Mouse (Mus musculus) heart, adult 9 months (tissue): ENCODE measurements at regions not wholly inside any gene's neighbourhood (a gene's known extent, or its start where the extent isn't known, plus 50 kb on each side); places are given as distances from the start of the nearest gene placed in this dataset.

ENCODE experiments used
- DNase-seq, 2 experiments: peaks; one replicate each; pipeline ENCODE4 v3.0.0; 2022; ENCODE audit warnings: low spot score in 2 of 2

DNA sequence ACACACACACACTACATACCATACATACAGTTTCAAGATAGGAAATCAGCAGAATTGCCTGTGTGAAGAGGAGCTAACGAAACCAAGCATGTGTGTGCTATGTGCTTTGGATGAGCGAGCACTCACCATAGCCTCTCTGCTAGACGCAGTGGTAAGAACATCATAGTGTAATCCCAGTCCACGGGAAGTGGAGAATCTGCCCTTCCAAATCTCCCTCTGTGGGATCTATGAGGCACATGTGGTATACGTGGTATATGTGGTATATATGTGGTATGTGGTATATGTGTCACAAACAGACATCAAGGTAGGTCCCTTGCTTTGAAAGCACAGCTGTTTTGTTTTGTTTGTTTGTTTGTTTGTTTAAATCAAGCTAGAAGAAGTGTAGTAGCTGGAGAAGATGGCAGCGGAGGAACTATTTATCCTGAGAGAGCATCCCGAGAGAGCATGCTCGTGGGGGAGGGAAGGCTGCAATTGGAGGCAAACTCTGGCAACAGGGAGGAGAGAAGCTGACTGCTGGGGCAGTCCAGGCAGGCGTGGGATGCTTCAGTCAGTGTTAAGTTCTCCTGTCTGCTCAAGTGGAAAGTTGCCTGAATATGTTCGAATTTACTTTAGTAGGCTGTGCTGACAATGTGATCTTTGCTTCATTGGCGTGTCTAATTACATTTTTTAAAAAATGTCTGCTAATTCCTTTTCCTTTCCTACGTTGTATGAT, 112.2 kb upstream of the Pde3a start:
- DNase-seq = no peak

DNA sequence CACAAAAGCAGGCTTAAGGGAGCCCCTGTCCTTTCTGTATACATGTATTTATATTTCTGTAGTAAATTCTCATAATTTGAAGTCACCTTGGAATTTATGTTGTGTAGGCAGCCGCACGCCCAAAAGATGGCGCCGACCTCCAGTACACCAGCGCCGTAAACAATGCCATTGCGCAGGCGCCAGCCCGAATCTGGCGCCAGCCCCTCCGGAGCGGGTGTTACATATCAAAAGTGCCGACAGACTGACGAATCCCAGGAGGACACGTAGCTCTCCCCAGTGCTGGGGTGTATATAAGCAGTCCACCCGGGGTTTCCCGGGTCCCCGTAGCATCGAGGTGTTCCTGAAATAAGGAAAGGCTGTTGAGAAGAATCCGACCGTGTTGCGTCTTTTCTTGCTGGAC, 108.1 kb upstream of the Pde3a start:
- DNase-seq = peak; percentile 19 to 26

DNA sequence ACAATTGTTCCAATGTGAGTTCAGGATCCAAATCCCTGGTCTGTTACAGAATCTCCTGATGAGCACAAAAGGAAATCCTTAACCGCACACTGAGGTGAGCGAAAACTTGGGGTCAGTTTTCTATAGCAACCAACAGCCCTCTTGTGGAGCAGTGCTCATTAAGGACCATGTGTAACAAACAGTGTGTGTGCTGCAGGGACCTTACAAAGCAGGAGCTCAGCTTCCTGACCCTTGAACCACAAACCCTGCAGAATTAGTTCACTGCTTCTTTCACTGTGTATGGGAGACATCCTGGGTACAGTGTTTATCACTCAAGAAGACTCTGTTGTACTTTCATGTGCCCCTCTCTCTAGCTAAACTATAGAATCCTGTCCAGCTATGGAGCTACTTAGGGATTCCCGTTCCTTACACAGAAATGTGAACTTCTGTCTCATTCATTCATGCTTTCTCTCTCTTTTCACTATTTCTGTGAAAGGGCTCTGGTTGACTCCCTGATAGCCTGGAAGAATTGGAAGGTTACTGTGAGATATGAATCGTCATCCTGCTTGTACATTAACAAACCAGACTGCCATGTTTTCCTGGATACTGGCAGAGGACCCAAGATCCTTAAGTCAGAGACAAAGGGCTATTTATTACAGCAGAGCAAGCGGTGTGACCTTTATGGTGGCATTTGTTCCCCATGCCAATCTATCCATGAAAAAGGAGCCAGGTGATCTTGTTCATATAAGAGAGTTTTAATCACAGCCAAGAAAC, 100.5 kb upstream of the Pde3a start:
- DNase-seq = no peak

DNA sequence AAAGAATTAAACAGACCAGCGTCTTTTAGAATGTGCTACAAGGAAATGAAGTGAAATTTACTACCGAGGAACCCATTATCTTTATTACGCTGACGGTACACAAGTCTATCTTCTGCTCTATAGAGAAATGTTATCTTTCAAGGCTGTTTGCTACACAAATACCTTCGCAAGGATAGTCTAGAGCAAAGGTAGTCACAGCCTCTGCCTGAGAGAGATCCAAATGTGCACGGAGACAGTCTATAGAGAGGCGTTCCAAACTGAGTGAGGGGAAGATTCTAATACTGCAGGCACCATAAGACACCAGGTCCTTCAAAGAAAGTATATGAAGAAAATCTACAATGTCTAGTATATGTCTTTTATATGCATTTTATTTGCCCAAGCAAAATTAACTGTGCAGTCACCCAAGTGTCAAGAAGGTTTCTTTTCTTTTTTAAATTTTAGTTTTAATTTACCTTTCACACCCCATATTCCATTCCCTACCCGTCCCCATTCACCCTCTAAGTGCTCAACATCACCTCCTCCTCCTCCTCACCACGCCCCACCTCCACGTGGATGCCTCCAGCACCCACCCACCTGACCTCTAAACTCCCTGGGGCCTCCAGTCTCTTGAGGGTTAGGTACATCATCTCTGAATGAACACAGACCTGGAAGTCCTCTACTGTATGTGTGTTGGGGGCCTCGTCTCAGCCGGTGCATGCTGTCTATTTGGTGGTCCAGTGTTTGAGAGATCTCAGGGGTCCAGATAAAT, 99.7 kb upstream of the Pde3a start:
- no peak for DNase-seq

DNA sequence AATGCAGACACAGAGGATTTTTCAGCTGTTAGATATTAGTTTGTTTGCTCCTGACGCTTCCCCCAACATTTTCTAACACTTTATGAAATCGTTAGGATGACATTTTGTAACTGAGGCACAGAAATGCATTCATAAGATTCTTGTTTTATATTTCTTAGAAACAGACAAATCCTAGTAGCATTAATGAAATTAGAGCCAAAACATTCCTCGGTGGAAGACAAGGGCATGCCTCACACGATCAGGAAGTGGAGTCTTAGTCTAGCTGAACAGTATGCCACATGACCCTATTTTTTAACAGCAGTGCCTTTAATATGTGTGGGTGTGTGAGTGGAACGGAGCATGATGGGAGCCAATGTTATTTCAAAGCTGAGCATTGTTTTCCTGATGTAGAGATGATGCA, 89.7 kb upstream of the Pde3a start:
- DNase-seq = no peak

DNA sequence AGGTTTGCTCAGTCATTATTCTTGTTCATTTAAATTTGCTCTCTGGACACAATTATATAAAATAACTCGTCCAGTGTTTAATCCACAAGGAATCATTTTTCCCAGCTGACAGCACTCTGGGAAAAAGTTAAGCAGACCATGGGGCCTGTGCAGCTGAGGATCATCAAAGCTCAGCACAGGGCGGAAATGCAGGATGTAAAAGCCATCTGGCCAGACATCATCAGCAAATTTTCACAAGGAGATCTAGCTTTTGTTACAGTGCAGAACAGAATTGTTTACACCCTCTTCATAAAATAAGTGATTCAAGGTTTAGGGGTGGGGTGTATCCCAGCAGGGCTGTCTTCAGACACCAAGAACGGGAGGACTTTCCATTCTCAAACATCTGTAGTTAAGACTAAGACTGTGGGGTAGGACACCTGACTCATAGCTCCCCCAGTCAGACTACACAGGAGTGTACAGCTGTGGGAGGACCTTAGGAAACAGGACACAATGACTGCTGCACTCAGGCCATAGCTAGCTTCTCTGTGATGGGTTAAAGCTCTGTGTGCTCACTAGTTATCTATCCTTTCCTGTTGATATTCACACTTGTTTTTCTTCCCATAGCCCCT, 87.3 kb upstream of the Pde3a start:
- peak in 1 of 2 experiments; percentile 15 for DNase-seq

DNA sequence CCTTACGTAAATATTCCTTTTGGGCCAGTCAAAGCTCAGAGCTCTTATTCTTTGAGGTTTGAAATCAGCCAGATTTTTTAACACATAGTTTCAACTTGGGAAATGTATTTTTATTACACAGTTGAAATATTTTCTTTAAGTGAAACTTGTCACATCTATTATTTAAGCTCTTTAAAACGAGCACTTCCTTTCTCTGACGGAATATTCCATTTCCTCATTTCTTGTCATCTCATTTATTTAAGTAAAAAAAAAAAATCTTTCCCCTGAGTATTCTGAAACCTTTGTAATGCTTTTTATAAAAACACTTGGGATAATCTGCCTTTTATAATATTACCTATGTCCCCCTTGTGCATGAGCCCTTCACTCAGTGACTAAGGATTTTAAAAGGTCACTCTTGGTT, 81.8 kb upstream of the Pde3a start:
- no peak for DNase-seq

DNA sequence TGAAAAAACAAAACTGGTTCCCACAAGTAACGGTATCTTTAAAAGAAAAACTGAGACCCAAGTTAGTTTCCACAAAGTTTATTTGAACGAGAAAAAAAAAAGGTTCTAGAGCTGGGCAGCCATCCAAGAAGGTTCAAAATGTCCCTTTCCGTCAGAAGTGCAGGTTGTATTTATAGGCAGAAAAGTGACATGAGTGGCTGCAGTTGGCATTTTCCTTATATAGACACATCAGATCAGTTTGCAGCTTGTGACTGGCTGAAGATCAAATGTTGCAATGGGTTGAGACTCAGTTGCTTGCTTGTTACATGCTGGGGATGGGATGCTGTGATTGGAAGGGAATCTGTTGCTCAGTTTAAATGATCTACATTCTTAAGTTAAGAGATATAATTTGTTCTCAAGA, 80.7 kb upstream of the Pde3a start:
- no peak for DNase-seq

DNA sequence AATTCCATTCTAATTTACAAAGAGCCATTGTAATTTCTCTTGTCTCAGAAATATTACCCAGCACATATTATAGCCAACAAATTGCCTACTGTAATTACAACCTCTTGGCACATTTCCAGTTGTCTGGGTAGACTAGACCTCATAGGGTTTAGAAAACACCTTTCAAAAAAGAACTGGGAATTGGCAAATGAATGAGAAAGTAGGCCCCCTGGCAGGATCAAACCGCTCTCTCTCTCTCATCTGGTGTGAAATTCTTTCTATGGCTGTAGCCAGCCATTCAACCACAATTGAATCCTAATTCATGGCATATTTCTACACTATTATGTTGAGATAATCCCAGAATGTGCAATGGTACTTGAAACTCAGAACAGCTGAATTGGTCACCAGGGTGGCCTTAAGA, 65.3 kb upstream of the Pde3a start:
- DNase-seq = no peak

DNA sequence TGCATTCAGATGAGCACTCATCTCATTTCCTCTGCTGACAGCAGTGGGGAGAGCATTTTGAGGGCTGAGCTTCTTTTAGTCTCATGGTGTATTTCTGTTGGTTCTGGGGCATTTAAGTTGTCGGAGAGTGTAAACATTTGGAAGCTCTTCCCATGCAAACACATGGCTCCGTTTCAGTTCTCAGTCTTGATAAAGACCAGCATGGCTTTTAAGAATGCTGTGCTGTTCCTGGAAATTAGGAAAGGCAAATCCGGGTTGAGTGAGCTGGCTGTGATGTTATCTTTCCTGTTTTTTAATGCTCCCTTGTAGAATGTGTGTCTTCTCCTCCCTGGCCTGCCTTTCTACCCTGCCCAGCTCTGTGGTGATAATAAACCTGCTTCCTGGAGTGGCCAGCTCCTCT, 61.0 kb upstream of the Pde3a start:
- no peak for DNase-seq

DNA sequence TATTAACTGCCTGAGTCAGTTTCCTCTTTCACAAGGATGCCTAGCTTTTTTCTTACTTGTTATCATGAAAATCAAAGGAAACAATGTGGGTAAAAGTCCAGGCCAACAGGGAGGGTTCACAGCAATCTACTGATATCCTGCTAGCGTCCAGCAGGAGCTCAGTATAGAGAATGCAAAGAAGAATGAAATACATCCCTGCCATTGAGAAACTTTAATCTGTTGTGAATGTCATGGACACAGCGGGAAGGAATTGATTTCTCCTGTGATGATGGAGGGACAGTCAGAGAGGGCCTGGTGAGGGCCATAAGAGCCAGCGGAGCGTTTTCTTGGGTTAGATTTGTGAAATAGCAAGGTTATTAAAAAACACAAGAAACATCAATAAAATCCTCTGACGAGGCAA, 60.0 kb upstream of the Pde3a start:
- no peak for DNase-seq

DNA sequence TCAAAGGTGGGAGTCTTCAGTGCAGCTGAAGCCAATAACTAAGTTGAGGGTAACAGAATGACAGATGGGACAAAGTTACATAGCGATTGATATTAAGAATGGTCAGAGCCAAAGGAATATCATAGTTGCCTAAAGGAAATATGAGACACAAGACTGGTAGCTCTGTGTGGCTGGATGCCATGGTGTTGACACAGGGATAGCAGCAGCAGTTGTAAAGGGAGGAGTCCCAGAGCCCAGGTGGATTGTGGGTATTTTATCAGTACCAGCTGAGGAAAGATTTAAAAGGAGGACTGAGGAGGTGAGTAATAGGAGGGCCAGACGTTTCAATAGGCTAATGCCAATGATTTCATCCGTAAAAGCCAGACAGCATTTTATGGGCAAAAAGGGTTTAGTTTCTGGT, 59.4 kb upstream of the Pde3a start:
- no peak for DNase-seq

DNA sequence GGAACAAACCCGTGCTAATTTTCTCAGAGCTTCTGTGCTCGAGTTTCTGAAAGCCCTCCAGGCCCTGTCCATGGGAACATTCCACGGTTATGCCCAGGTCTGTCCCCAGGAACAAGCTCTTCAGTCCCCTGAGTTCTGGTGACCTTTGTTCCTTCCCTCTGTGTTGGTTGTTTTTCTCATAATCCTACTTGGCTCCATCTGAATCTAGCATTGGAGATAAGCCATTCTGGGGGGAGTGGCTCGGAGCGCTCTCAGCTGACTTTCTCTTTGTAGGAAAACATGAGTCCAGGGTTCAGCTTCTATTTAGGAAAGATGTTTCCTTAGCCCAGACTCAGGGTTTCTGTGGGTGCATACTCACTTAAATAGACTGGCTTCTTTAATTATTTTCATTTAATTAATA, 58.7 kb upstream of the Pde3a start:
- peak; percentile 50 to 54 for DNase-seq

DNA sequence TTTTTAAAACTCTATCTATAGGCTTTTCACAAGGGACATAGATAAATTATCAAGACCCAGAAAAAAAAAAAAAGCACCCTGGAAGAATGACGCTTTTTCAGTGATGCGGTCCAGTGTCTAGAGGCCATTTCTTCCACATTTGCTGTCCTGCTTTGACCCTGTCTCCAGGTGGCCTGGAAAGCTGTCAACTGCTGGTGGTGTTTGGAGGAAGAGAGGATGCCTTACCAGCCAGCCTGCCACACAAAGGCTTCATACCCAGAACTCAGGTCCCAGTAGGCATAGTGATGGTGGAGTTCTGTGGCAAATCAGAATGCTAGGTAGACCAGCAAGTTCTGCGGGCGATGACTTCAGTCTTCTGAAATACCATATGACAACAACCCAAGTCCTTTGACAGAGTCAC, 51.6 kb upstream of the Pde3a start:
- no peak for DNase-seq
